Mouse (Mus musculus) kidney, adult 2 months (tissue): ENCODE measurements around the gene Ubtf.

Source experiments
- CTCF ChIP-seq: fragments of 200-500 bp; conservative IDR thresholded peaks from 2 replicates; pipeline ENCODE4 v1.5.1; 2011; ENCODE audit warnings: low read depth, mild to moderate bottlenecking, control low read depth, low read length, moderate library complexity, mixed read lengths; ENCODE audit not compliant: insufficient read depth, insufficient read length
- POLR2A ChIP-seq: fragments of 200-500 bp; IDR thresholded peaks from one replicate; pipeline ENCODE4 v1.6.1; 2011; ENCODE audit warnings: low read depth, low read length, control low read depth

- TF ChIP-seq CTCF: no peak
- no peak for TF ChIP-seq POLR2A
These were observed 29.9 kb downstream of the Ubtf start for GRCm38 (mm10) chr11:102289511-102290100.
